Mouse (Mus musculus) cortical plate, adult 2 months (tissue): Measurements from ENCODE around the gene Agap3. TPM values are rescaled to one million over a fixed set of nuclear protein-coding genes. Genes with fewer than 3 reads are reported as not detected.

Experiments used
- H3K27ac ChIP-seq: fragments of 200-500 bp; 2 replicates; pipeline ENCODE4 v1.5.1; 2012; ENCODE audit warnings: low read length, control low read depth, inconsistent platforms; ENCODE audit not compliant: insufficient read depth
- H3K4me1 ChIP-seq: fragments of 200-500 bp; 2 replicates; pipeline ENCODE4 v1.6.1; 2011; ENCODE audit warnings: low read length; ENCODE audit not compliant: control insufficient read depth, insufficient read depth
- H3K4me3 ChIP-seq: fragments of 200-500 bp; 2 replicates; pipeline ENCODE4 v1.5.1; 2011; ENCODE audit warnings: mild to moderate bottlenecking, low read length, control low read depth; ENCODE audit not compliant: insufficient read depth
- CTCF ChIP-seq: fragments of 200-500 bp; IDR thresholded peaks from 2 replicates; pipeline ENCODE4 v1.5.1; 2011; ENCODE audit warnings: mild to moderate bottlenecking, control low read depth, low read length; ENCODE audit not compliant: insufficient read depth; ENCODE audit errors: extremely low read depth
- POLR2A ChIP-seq: fragments of 200-500 bp; IDR thresholded peaks from 2 replicates; pipeline ENCODE4 v1.6.1; 2011; ENCODE audit warnings: mild to moderate bottlenecking, low read length, control low read depth; ENCODE audit not compliant: insufficient read depth; ENCODE audit errors: extremely low read depth
- polyA plus RNA-seq: library from polyadenylated mRNA; depleted of rRNA; stranded (reverse); fragments of >200 nt; gene quantifications from 2 replicates; pipeline ENCODE4 v1.2.3, GENCODE M21; 2012

The Agap3 gene
- polyA plus RNA-seq, 1 experiment: 438 TPM

GRCm38 (mm10) chr5:24427981-24428402 lies 24.0 kb upstream of the Agap3 start:
- H3K4me3 ChIP-seq: no peak overlapping the region
- no peak for TF ChIP-seq POLR2A
- TF ChIP-seq CTCF: no peak
- no peak overlapping the region for H3K27ac ChIP-seq
- H3K4me1 ChIP-seq: 0 out of 2 replicates have a peak, but pooled peaks cover 1% of the 10 kb centered on the region

DNA sequence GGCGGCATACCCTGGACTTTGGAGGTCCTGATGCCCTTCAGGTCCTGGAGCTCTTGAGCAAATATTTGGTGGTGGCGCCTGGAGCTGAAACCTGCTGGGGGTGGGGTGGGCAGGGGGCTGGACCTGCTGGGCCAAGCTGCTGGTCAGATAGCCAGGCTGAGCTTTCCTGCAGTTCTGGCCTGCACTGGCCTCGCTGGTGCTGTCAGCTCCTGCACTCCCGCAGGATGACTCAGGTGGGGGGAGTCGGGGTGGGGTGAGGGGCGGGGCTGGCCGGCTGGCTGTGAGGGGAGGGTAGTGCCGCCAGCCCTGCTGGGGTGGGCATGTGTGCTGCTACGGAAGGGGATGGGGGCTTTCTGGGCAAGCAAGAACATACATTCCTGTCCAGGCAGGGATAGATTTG lies 23.4 kb upstream of the Agap3 start:
- H3K4me3 ChIP-seq: no peak overlapping the region
- H3K27ac ChIP-seq: no peak overlapping the region
- 0 out of 2 replicates have a peak, but pooled peaks cover 1% of the 10 kb centered on the region for H3K4me1 ChIP-seq
- TF ChIP-seq CTCF (no peak), POLR2A (no peak)

DNA sequence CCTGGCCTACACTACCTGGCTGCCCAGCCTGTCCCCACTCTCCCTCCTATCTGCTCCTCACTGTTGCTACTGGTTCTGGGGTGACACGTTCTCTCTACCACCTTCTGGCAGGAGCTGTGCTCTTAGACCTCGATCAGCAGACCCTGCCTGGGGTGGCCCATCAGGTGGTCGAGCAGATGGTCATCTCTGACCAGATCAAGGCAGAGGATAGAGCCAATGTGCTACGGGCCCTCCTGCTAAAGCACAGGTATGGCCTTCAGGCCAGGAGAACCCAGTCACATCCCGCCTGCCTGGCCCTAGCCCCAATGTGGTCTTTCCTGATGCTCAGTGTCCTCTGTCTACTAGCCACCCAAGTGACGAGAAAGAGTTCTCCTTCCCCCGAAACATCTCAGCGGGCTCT lies 18.0 kb upstream of the Agap3 start:
- TF ChIP-seq POLR2A (no peak), CTCF (no peak)
- H3K27ac ChIP-seq: no peak overlapping the region
- H3K4me1 ChIP-seq: no peaks in the 10 kb centered on the region
- H3K4me3 ChIP-seq: no peak overlapping the region

- peaks cover 3% of the 10 kb centered on the region; the same call in 1 of the 2 replicates for H3K4me1 ChIP-seq
- no peak overlapping the region for H3K27ac ChIP-seq
- no peak for TF ChIP-seq CTCF
- TF ChIP-seq POLR2A: no peak
- H3K4me3 ChIP-seq: no peak overlapping the region
Measured at GRCm38 (mm10) chr5:24441187-24441586, 10.8 kb upstream of the Agap3 start.

- TF ChIP-seq POLR2A: no peak
- TF ChIP-seq CTCF: no peak
- Histone ChIP-seq H3K27ac (no peak overlapping the region), H3K4me3 (no peak overlapping the region), H3K4me1 (peaks cover 3% of the 10 kb centered on the region; the same call in 1 of the 2 replicates)
Measured at GRCm38 (mm10) chr5:24442029-24442428, 9.9 kb upstream of the Agap3 start.

DNA sequence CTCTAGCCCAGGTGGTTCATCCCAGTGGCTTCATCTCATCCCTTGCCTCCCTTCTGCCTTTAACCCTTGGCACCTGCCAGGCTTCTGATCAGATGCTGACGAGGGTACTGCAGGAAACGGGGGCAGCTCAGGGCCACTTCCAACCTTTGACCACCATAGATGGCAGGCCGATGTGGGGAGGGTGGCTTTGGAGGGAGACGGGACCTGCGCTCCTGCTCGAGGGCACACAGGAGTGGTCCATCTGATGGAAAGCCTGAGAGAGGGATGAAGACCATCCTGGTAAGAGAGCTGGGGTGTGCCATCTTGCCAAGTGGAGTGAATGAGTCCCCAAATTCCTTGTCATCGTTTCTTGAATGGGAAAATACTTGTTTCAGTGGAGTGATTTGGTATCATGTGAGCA lies 8.8 kb upstream of the Agap3 start:
- H3K4me3 ChIP-seq: peak overlapping the region; percentile 81; the same call in 1 of the 2 replicates
- TF ChIP-seq CTCF: no peak
- TF ChIP-seq POLR2A: no peak
- H3K27ac ChIP-seq: no peak overlapping the region
- peaks cover 3% of the 10 kb centered on the region; the same call in 1 of the 2 replicates for H3K4me1 ChIP-seq

DNA sequence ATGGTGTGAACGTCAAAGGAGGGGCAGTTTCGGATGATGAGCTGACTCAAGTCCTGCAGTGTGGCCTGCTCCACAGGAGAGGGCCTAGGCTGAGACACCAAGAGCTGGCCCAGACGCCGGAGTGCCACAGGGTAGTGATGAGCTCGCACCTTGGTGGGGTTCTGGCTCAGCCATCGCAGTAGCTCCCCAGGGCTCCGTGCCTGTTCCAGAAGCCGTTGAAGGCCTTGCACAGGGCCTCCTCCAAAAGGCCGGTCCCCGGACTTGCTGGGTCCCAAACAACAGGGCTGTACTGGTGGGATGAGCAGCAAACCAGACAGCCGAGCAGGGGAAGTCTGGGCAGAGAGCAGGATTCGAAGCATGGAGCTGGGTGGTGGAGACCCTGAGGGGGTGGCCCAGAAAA lies 8.1 kb upstream of the Agap3 start:
- TF ChIP-seq CTCF (no peak), POLR2A (no peak)
- peaks cover 3% of the 10 kb centered on the region; the same call in 1 of the 2 replicates for H3K4me1 ChIP-seq
- H3K4me3 ChIP-seq: peak overlapping the region; percentile 81; the same call in 1 of the 2 replicates
- H3K27ac ChIP-seq: no peak overlapping the region

DNA sequence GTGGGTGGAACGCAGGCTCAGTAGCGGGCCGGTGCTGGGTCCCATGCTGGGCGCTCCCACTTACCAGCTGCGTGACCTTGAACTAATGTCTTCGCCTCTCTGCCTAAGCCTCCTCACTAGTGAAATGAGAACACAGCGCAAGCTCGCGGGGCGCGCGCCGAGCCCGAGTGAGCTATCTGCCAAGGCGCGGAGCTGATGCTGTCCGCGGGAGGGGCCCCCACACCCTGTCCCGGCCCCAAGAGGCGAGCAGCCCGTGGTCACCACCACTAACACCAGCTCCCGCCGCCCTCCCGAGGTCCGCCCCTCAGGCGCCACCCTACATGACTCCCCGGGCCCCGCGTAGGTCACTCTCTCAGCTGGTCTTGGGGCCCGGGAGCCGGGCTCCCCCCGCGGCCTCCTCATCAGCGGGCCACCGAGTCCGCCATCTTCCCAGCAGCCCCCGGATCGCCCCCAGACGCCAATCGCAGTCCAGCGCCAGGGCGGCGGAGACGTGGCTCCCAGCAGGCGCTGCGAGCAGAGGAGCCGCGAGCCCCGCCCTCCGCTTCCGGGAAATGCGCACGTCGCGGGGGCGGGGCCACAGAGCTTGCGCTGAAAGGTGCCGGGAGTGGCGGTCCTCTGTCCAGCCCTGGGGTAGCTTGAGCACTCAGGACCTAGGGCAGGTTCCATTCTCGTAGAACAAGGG lies 7.1 kb upstream of the Agap3 start, which contains the start of gene Fastk:
Gene Fastk, minus strand, starts transcription at position 542 of the 682 bp plus-strand sequence.
- peak within 1 kb of the TSS; percentile 87 for H3K27ac ChIP-seq
- H3K4me1 ChIP-seq: peaks cover 3% of the 10 kb centered on the region; the same call in 1 of the 2 replicates
- TF ChIP-seq CTCF (no peak), POLR2A (peak; percentile 78; the same call in 1 of the 2 replicates)
- H3K4me3 ChIP-seq: peak within 1 kb of the TSS; percentile 81

- H3K4me3 ChIP-seq: peak overlapping the region; percentile 81
- TF ChIP-seq CTCF (no peak), POLR2A (no peak)
- H3K27ac ChIP-seq: peak overlapping the region; percentile 77
- H3K4me1 ChIP-seq: peaks cover 3% of the 10 kb centered on the region; the same call in 1 of the 2 replicates
Measured at GRCm38 (mm10) chr5:24445428-24446080, 6.4 kb upstream of the Agap3 start.

DNA sequence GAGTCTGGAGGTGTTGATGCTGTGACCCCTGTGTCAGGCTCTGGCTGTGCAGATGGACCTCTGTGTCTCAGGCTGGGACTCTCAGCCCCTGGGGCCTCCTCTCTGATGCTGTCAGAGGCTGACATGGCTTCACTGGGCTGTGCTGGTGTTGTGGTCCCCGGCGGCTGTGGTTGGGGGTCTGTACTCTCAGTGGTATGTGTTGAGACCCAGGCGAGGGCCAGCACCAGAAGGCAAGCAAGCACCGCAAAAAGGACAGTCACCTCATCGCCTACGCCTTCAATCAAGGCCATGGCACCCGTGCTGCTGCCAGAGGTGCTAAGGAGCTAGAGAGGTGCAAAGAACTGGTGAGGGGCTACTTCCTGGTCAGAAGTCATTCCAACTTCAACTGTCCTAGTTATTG lies 5.3 kb upstream of the Agap3 start:
- H3K27ac ChIP-seq: no peak overlapping the region
- TF ChIP-seq CTCF (no peak), POLR2A (no peak)
- no peak overlapping the region for H3K4me3 ChIP-seq

GRCm38 (mm10) chr5:24447624-24448298 lies 4.2 kb upstream of the Agap3 start, which contains the start of gene Tmub1:
Tmub1 (minus strand) TSS chr5:24447854.
- H3K27ac ChIP-seq: peak within 1 kb of the TSS; percentile 67
- H3K4me3 ChIP-seq: peak within 1 kb of the TSS; percentile 51
- TF ChIP-seq POLR2A: peak; percentile 54; the same call in 1 of the 2 replicates
- TF ChIP-seq CTCF: no peak
- H3K4me1 ChIP-seq: peaks cover 3% of the 10 kb centered on the region; the same call in 1 of the 2 replicates

More for the DNA sequence above, 5.3 kb upstream of the Agap3 start:
- H3K4me1 ChIP-seq: peaks cover 3% of the 10 kb centered on the region; the same call in 1 of the 2 replicates
